Mouse (Mus musculus) adipocyte (in vitro differentiated cells): ENCODE results near the gene Agk.

ENCODE experiments used
- DNase-seq: peaks from one replicate; pipeline ENCODE4 v3.0.0-alpha.2; 2016; ENCODE audit warnings: low spot score

Gene Agk

DNA sequence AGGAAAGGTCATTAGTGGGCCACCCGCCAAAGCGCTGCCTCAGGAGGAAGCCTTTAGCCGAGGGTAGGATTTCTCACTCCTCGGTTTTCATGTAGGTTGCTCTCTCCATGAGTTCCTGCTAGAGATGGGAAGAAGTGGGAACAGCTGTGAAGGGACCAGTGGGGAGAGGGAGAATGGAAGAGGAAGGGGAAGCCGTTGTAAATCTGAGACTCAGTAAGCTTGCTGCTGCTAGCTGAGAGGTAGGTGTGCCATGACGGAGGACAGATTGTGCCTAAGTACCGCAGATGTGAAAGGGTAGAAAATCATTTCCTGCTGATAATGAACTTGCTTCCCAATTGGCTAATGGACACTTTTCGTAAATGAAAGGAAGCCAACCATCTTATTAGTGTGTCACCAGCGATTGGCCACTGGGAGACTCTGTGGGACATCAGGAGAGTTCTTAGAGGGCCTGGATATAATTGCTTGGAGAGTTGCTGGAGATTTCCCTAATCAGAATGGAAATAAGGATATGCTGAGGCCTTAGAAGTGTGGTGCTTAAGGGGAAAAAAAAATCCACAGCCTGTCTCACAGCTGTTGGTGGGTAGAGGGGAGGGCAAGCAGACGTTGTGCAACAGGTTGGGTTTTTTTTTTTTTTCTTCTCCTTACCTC is 118.4 kb downstream of the Agk start:
- DNase-seq, result no peak
